Mouse (Mus musculus): ENCODE results near the gene Gm960.
A peak's percentile ranks its signal among the peaks of the same experiment; 100 is the strongest.

Gene Gm960

DNA sequence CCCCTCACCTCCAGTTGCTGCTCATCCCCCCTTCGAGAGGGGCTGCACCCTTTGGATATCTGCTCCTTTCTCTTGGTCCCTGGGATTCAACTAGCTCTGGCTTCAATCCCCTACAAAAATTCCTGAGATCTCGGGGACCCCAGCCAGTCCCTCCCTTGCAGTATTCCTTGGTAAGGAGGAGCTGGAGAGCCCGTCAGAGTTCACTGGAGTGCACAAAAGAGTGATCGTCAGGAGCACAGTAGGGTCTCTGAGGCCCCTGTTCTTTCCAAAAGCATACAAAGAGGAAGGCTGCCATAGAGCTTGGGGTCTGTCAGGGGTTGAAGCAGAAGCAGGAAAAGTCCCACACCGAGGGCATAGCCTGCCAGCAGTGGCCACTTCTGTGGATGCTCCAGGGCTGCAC lies 75.7 kb downstream of the Gm960 start:
- no peak for DNase-seq

DNA sequence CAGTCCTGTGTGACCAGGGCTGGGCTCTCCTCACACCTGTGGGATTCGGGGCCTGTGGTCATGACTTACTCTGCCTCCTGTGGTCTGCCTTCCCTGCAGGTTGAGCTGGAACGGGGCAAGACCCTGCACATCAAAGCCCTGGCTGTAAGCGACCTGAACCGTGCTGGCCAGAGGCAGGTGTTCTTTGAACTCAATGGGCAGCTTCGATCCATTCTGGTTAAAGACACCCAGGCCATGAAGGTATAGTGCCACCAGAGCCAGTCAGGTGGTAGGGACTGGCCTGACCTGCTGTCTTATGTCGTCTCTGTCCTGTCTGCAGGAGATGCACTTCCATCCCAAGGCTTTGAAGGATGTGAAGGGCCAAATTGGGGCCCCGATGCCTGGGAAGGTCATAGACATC lies 77.7 kb downstream of the Gm960 start:
- no peak for DNase-seq

DNA sequence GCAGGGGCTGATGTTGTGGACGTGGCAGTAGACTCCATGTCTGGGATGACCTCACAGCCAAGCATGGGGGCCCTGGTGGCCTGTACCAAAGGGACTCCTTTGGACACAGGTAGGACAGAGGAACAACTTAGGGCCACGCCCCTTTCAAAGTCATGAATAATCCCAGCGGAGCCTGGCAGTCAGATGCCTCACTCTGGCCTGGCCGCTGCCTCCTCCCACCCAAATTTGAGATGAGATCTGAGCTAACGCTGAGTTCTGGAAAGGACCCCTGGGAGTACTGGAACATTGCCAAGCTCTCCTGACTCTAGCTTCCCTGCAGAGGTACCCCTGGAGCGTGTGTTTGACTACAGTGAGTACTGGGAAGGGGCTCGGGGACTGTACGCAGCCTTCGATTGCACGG lies 79.0 kb downstream of the Gm960 start:
- no peak for DNase-seq

DNA sequence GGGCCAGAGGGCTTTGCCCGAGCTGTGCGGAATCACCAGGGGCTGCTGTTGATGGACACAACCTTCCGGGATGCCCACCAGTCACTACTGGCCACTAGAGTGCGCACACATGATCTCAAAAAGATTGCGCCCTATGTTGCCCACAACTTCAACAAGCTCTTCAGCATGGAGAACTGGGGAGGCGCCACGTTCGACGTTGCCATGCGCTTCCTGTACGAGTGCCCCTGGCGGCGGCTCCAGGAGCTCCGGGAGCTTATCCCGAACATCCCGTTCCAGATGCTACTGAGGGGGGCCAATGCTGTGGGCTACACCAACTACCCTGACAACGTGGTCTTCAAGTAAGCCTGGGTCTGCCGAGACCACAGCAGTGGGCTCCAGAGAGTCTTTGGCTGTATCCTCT lies 80.3 kb downstream of the Gm960 start:
- peak; percentile 77 for DNase-seq

DNA sequence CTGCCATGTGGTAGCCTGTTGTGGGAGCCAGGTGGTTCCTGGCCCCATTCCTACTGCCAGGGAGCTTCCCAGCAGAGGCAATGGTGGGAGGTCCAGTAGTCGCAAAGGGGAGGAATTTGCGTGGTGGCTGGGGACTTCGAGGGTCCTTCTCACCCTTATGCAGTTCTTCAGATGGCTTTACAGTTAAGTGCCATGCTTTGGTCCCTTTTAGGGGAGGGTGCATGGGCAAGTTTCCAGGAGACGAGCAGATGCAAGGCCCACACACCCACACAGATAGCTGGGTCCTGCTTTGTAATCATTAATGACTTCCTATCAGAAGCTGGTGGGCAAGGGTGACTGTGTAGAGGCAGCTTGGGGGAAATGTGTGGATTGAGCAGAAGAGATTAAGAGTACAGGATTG lies 81.9 kb downstream of the Gm960 start:
- DNase-seq = no peak

DNA sequence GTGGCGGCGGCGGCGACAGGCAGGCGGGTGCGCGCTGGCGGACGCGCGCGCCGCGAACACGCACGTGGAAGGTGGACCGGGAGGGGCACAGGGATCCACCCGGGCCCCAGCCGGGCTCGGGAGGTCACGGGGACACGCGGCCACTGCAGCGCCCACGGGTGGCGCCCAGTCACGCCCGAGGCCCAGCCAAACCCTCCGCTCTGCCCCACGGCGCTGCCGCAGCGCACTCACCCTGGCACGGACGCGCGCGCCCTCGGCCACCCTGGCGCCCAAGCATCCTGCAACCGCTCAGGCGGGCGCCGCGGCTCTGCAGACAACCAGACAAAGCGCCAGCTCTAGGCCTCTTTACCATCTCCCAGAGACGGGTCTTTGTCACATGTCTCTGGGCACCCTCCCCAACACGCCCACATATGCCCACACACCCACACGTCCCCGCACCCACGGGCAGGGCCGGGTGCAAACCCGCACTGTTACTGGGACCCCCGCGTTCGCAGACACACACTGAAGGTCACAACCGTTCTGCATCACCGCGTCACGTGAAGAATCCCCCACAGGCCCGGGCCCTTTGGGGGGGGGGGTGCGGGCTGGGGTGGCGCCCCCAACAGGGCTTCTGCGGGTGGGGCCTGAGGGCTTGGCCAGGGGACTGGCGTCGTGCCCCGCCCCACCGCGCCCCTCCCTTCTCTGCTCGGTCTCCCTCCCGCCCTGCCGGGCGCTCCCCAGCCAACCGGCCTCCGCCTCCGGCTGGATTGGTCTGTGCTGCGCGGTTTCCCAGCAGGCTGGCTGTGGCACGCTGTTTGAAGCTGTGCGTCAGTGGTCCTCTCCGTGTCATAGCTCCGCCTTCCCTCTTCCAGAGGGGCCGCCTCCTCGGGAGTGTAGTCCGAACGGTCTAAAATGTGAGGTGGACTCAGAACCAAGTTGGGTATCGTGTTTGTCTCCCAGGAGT lies 83.0 kb downstream of the Gm960 start, which contains the start of gene Lrfn4:
Gene Lrfn4 (minus strand): TSS at position 517 of the 943 bp plus-strand sequence.
- DNase-seq = peak; percentile 96

DNA sequence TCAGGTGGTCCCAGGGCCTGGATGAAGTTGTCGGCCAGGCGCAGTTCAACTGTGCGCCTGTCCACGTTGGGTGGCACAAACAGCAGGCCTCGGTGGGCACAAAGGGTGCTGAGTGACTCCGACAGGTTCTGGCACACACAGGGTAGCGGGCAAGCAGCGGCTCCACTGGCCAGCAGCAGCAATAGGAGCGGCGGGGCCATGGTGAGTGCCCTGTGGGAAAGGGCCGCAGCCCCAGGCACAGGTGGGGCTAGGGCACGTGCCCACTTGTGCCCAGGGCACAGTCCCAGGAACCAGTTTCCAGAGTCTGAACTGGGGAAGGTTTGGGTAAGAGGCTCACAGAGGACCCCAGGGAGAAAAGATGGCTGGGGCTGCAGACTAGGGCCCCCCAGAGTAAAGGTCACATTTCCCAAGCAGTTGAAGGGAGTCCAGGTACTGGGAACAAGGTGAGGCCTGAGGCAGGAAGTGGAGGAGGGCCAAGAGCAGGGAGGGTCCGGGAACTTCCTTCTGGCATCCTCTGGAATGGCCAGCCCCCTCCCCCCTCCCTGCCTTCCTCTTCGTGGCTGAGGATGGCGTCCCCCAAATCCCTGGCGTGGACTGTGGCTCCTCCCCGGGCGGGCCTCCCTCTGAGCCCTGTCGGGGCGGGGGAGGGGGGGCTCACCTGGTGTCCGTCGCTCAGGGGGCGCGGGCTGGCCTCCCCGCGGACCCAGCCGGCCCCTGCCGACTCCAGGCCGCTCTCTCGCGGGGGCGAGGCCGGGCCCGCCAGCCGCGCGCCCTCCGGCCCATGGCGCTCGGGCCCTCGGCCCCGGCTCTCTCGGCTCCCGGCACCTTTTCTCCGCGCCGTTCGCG lies 83.9 kb downstream of the Gm960 start:
- DNase-seq = peak; percentile 66

DNA sequence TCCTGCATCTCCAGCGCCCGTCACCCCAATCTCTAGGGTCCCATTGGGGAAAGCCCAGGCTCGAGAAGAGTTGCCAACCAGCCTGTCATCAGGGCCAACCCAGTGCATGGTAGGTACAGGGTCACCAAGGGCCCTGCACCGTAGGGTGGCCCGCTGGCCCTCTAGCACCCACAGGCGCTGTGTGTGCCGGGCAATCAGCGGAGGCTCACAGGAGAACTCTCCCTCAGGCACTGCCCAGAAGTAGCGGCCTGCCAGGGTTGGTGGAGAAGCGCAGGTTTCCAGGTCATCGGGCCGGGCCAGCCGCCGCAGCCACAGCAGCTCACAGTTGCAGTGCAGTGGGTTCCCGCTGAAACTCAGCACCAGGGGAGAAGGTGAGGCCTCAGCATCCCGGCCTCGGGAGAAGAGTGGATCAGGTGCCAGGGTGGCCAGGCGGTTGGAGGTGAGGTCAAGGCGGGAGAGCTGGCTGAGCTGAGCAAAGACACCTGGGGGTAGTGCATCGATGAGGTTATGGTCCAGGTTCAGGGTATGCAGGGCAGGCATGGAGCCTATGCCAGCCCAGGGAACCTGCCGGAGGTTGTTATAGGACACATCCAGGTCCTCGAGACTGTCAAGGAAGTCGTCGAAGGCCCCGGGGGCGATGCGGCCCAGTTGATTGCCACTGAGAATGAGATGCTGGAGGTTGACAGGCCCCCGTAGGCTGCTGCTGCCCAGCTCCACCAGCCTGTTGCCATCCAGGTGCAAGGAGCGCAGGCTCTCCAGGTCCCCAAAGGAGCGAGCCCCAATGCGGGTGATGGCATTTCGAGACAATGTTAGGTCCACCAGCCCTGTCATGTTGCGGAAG lies 84.8 kb downstream of the Gm960 start:
- DNase-seq = no peak

DNA sequence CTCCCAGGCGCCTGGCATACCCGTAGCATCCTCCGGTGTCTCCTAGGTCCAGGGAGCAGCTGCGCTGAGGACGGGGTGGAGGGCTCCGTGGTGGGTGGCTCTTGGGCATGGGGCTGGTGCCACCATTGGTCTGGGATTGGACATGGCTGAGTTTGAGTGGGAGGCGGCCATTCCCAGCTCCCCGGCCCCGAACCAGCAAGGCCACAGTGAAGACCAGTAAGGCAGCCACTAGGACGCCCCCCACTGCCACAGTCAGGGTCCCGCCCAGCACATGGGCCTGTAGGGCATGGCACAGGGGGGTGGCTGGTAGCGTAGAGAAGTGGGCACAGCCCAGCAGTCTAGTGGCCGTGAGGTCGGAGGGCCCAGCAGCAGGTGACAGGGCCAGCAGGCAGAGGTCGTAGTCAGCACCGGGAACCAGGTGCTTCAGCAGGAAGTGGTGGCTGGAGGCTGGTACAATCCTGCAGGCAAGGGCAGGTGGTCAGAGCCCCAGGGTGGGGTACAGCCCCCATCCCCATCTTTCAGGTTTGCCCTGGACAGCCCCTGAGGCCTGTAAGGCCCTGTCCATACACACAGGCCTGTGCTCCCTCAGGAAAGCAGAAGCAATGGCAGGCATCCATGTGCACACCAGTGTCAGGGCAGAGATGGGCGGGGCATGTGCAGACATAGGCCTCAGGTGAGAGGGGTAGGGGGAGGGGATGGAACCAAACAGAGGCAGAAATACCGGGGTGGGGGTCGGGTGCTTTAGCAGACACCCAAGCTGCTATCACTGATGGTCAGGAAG lies 86.1 kb downstream of the Gm960 start:
- DNase-seq = no peak

DNA sequence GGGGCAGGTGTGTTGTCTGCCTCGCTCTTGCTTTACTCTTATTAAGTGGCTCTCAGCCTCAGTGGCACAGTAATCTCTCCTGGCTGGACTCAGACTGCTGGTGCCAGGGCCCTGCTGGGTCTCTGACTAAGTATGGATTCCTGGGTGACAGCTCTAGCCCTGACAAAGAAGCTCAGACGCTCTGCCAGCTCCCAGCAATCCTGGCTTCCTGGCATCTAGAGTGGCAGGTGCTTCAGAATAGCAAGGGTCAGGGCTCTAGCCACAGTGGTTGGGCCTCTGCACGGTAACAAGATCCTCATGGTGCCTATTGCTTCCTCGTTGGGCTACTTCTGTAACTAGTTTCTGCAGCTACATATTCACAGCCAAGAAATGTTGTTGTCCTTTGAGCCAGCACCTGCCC lies 88.4 kb downstream of the Gm960 start:
- no peak for DNase-seq

DNA sequence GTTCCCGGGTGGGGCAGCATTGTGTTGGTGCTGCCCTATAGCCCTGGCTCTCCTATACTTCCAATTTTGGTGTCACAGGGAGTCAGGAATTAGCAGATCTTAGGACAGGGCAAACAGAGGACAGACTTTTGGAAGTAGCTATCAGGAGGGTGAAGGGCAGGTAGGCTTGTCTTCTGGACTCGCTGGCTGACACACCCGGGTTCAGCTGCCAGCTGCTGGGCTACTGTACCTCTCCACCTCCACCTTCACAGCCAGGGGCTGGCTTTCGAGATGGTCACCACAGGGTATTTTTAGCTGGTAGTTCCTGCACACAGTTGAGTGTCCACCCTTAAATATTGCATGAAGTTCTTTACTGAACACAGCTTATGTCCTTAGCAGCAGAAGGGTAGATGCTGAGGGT lies 90.0 kb downstream of the Gm960 start:
- no peak for DNase-seq

DNA sequence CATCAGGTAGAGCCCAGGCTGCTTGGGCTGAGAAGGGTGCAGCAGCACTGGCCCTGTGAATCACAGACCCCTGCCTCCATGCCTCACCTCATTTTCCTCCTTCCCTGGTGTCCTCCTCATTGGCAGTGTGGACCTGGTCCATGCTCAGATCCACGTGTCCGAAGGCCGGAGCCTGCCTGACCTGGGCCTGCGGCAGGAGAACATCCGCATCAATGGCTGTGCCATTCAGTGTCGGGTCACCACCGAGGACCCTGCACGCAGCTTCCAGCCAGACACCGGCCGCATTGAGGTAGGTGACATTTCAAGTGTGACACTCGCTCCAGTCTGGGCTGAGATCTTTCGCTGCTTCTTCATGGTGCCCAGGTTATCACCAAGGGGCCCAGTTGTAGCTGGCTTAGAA lies 91.1 kb downstream of the Gm960 start:
- no peak for DNase-seq

DNA sequence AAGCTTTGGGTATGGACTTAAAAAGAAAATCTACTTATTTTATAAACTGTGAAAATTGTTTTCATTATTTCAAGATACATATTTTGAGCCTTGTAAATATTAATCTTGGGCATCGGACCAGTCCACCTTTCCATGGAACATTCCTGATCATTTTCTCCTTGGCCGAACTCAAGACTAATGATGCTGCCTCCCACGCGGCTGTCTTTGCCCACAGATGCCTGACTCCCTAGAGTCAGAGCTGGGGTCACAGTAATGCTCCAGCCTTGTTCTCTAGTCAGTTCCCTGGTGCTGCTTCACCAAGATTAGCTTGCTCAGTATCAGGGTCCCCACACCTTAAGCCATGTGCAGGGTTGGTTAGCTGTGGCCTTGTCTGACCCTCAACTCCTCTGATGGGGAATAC lies 92.8 kb downstream of the Gm960 start:
- no peak for DNase-seq

DNA sequence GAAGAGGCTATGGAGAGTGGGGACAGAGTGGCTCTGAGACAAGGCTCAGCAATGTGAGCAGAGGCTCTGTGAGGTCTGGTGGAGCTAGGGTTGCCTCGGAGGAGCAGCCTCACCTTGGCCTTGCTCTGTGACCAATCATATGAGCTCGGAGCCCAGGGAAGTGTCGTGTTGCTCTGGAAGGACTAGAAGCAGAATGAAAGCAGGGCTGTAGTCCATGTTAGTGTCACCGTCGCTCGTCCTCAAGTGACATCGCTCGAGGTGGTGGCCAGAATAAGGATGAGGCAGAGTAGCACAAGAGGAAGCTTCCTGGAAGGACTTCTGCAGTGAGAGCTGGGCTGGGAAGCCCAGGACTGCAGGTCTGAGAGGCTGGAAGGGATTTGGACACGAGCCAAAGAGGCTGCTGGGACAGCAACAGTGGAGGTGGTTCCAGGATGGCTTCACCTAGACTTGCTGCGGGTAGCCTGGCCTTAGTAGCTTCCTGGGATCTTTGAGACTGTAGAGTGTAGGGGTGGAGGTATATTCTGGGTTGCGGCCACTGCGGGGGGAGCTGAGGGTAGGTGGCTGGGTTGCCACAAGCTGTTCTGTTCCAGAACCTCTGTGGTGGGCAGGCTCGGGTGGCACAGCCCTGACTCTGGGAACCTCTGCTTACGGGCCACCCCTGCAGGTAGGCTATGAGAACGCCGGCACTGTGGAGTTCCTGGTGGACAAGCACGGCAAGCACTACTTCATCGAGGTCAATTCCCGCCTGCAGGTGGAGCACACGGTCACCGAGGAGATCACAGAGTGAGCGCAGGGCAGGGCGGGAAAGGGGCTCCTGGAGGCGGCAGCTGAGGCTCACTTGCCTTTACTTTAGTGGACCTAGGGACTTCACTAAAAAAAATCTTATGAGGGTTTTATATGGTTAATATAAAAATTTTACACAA lies 94.4 kb downstream of the Gm960 start:
- peak; percentile 62 for DNase-seq

DNA sequence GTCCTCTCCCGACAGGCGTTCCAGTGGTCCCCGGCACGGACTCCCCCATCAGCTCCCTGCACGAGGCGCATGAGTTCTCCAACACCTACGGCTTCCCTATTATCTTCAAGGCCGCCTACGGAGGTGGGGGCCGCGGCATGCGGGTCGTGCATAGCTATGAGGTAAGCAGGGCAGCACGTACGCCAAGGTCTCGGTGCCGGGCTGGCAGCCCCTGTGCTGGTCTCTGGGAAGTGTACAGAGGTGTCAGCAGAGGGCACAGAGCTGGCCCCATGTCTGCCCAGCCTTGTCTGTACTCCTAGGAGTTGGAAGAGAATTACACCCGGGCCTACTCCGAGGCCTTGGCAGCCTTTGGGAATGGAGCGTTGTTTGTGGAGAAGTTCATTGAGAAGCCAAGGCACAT lies 96.0 kb downstream of the Gm960 start:
- DNase-seq = no peak

DNA sequence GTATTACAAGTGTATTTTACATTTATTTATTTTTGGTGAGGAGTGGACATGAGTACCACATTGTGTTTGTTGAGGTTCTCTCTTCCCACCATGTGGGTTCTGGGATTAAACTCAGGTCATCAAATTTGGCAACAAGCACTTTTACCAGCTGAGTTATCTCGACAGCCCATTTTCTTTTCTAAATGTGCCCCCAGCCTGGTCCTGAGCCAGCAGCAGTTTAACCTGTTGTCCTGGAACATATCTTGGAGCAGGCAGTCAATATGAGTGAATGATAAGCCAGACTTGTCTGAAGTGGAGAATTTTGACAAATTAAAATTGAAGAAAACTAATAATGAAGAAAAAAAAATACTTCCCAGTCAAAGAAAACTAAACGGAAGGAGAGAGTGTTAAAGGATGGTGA lies 102.4 kb downstream of the Gm960 start:
- no peak for DNase-seq

DNA sequence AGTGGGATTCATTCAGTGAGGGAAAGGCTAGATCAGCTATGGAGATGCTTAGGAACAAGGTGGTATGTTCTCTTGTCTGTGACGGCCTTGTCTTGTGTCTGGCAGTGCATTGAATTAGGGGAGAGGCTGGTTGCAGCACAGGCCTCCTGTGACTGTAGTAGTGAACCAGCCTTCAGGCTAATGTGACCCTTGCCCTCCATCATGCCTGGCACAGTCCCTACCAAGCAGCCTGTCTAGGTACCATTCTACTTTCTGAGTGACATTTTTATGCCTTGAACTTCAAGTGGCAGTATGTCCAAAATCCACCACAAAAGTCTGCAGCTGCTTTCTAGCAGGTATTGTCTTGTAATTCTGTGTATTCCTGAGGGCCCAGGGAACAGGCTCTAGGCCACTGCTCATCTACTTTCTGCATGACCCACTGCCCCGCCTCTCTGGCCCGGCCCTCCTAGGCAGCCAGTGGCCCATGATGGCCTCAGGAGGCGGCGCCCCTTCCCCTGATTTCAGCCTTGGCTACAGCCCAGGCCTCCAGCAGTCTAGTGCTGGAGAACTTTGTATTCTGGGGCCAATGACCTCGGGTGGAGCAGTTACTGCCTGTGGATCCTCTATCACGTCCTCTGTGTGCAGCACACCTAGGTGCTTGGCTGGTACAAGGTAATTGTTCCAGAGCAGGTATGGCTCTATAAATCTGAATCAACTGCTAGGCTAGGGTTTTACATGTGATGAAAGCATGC lies 104.5 kb downstream of the Gm960 start:
- DNase-seq = no peak

DNA sequence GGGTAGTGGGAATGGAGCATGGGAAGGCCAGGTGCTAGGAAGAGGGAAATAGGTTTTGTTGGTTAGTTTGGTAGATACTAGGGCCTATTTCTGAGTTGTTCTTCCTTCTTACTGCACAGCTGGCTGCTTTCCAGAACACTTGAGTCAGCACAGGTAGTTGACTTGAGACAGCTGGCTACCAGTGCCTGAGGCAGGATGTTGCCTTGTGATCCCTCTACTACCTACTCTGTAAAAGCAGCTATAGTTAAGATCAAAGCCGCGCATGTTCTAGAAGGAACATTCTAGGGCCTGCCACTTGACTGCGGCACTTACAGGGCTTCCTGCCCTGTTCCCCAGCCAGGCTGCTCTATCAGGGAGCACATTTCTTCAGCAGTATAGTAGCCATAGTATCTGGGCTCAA lies 108.4 kb downstream of the Gm960 start:
- DNase-seq = no peak

DNA sequence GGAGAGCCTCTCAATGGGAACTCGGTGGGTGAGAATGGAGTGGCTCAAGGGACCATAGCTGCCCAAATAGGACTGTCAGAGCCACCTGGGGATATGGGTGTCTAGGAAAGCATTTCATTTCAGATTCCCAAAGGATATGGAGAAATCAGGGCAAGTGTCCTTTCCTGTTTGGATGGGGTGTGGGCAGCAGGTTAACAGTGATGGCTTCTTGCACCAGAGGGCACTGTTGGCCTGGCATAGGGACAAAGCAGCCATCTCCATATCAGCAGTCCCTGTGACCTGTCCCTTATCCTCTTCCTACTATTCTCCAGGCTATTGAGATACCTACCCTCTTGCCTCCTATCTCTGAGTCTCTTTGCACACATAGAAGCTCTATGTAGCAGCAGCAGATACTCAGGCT lies 109.4 kb downstream of the Gm960 start:
- peak; percentile 22 for DNase-seq

DNA sequence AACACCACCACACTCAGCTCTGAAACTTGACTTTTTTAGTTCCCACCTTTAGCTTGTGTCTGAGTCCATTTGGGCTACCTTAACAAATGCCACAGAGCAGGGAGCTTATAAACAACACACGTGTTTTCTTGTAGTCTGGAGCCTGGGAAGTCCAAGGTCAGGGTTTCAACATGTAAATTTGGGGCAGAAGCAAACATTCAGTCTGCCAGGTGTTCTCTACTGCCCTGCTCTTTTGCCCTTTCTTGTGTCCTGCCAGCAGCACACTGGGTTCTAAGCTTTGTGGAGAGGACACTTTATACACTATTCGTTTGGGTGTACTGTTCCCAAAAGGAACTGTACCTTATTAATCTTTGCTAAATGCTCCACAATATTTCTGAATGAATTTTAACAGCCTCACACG lies 110.0 kb downstream of the Gm960 start:
- no peak for DNase-seq
